Mouse (Mus musculus): ENCODE data around the gene Tgfa. TPM values are rescaled to one million over a fixed set of nuclear protein-coding genes. Genes with fewer than 3 reads are reported as not detected.

The Tgfa gene
- polyA plus RNA-seq, 1 experiment from 2014 or later, result 7.5 TPM

DNA sequence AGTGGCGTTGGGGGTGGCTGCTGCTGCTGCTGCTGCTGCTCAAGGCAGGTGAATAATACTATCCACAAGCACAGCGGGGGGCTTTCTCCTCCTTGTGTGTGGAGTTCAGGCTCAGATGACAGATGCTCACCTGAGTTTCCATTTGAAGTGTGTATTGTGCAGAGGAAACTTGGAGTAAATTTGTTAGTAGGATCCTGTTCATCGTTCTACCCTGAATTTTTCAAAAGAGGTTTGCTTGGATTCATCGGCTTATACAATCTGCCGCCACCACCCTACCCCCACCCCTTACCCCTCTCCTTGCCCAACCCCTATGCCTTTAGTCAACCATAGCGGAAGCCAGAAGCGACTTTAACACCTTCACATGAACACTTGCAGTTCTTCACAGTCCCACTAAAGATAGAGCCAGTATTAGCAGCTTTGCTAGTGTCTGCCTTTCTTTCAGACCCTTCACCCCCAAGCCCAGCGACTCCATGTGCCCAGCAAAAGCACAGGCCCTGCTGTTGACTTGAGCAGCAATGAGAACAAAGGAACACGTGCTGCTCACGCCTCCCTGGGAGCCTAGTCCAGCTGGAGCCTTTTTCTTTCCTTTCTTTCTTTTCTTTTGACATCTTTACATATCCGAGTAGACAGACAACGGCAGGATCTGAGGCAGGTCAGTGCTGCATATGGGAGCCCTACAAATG, 16.2 kb downstream of the Tgfa start:
- H3K4me2 ChIP-seq (ENCODE audit: low read length), result no peak overlapping the region
- H3K36me3 ChIP-seq (ENCODE audit: control insufficient read depth, insufficient read depth, low read length), result no peaks in the 10 kb centered on the region
- peak; percentile 49 for DNase-seq (ENCODE audit: low spot score)
- ATAC-seq, result peak; percentile 72; the same call in 1 of the 2 replicates
- peaks cover 4% of the 10 kb centered on the region; the same call in 1 of the 2 replicates for H3K4me1 ChIP-seq (ENCODE audit: control insufficient read depth, insufficient read depth, low read length)
- H3K27ac ChIP-seq (ENCODE audit: low read depth, low read length), result no peak overlapping the region
- no peak overlapping the region for H3K4me3 ChIP-seq (ENCODE audit: low read depth, low read length)
- no peaks in the 10 kb centered on the region for H3K9me3 ChIP-seq (replicated peaks; ENCODE audit: control insufficient read depth, low read length)
- no peaks in the 10 kb centered on the region for H3K27me3 ChIP-seq (replicated peaks; ENCODE audit: control insufficient read depth, insufficient read depth, low read length)
- no peak overlapping the region for H3K9ac ChIP-seq (ENCODE audit: low read length)
- WGBS, result 38% methylated on average over 12 of the region's 12 CpGs

DNA sequence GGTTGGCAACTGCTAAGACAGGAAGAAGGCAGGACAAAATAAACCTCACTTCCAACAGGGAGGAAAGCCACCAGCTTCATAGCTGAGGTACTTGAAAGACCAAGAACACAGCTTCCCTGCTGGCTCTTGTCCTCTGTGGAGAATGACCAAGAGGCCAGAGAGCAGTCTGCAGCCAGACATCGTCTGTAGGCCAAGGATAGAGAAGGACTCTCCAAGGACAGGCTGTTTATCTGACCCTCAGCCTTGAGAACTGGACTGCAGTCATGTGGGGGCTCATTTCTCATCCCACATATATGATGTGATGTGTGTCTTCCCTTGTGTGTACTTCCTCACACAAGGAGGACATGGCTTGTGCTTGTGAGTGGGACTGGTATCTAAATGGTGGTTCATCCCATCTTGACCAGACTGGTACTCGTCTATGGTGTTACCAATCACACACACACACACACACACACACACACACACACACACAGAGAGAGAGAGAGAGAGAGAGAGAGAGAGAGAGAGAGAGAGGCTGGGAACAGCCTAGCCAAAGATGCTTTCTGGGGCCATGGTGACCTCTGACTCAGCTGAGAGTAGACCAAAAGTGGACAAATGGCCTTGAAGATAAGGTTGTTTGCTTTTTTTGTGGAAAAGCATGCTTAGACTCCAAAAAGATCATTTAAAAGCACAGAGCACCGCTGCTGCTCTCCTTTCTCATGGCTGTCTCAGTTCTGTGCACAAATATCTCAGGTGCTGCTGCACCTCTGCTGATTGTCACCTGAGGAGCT, 18.0 kb downstream of the Tgfa start:
- WGBS, result 88% methylated on average over 3 of the region's 3 CpGs
- H3K4me3 ChIP-seq (ENCODE audit: low read depth, low read length), result no peak overlapping the region
- no peak overlapping the region for H3K9ac ChIP-seq (ENCODE audit: low read length)
- DNase-seq (ENCODE audit: low spot score), result no peak
- H3K9me3 ChIP-seq (replicated peaks; ENCODE audit: control insufficient read depth, low read length), result no peaks in the 10 kb centered on the region
- H3K4me2 ChIP-seq (ENCODE audit: low read length), result no peak overlapping the region
- no peak for ATAC-seq
- peaks cover 4% of the 10 kb centered on the region; the same call in 1 of the 2 replicates for H3K4me1 ChIP-seq (ENCODE audit: control insufficient read depth, insufficient read depth, low read length)
- no peaks in the 10 kb centered on the region for H3K36me3 ChIP-seq (ENCODE audit: control insufficient read depth, insufficient read depth, low read length)
- no peak overlapping the region for H3K27ac ChIP-seq (ENCODE audit: low read depth, low read length)
- no peaks in the 10 kb centered on the region for H3K27me3 ChIP-seq (replicated peaks; ENCODE audit: control insufficient read depth, insufficient read depth, low read length)

DNA sequence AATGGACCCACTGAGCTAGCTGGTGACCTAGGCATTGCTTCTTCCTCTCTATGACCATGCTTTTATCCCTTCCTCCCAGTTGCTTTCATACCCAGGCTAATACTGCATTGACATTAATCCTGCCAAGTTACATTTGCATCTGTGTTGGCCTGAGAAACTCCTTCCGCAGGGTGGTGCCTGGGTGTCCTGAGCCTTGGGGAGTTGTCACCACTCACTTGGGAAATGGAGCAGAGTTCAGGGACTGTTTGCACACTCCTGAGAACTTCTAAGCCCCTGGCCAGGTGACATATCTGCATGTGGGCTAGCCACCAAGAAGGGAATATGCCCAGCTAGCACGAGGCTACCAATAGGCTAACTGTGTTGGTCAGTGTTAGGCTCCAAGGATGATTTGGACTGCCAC, 23.0 kb downstream of the Tgfa start:
- ATAC-seq (no peak), DNase-seq (ENCODE audit: low spot score) (no peak)
- WGBS, result 87% methylated on average over 2 of the region's 2 CpGs
- no peaks in the 10 kb centered on the region for H3K27me3 ChIP-seq (replicated peaks; ENCODE audit: control insufficient read depth, insufficient read depth, low read length)
- H3K27ac ChIP-seq (ENCODE audit: low read depth, low read length), result no peak overlapping the region
- H3K9ac ChIP-seq (ENCODE audit: low read length), result no peak overlapping the region
- no peaks in the 10 kb centered on the region for H3K4me1 ChIP-seq (ENCODE audit: control insufficient read depth, insufficient read depth, low read length)
- no peak overlapping the region for H3K4me3 ChIP-seq (ENCODE audit: low read depth, low read length)
- H3K36me3 ChIP-seq (ENCODE audit: control insufficient read depth, insufficient read depth, low read length), result no peaks in the 10 kb centered on the region
- H3K9me3 ChIP-seq (replicated peaks; ENCODE audit: control insufficient read depth, low read length), result no peaks in the 10 kb centered on the region
- no peak overlapping the region for H3K4me2 ChIP-seq (ENCODE audit: low read length)

DNA sequence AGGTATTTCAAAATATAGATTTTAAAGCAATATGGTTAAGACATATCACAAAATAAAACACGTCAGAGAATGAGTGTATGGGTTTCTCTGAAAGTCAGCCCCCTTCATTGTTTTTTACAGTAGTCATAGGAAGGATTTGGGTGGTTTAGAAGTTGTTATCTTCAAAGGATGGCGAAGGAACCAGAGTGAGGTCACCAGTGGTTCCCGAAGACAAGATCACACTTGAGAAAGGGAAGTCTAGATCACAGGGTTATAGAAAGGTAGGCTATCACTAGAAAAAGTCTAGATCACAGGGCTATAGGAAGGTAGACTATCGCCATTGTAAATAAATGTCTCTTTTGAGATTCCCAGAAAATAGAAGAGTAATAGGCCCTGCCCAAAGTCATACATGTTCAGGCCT, 23.7 kb downstream of the Tgfa start:
- no peak overlapping the region for H3K27ac ChIP-seq (ENCODE audit: low read depth, low read length)
- H3K9me3 ChIP-seq (replicated peaks; ENCODE audit: control insufficient read depth, low read length), result no peaks in the 10 kb centered on the region

DNA sequence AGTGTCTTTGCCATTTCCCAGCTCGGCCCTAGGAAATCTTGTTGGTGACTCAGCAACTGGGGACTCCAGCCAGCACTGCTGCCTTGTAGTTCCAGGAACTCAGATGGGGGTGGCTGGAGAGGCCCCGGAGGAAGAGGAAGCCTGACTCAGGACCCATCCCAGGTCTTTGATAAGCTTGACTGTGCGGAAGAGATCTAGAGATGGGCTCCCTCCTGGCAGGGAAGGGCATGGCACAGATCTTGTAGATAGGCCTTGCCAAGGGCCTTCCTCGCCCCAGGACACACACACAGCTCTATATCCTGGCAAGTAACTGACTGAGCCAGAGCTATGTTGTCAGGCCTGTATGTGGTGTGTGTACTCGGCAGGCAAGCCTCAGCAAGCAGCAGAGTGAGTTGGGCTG, 24.5 kb downstream of the Tgfa start:
- Histone ChIP-seq H3K27ac (ENCODE audit: low read depth, low read length) (no peak overlapping the region), H3K4me2 (ENCODE audit: low read length) (no peak overlapping the region), H3K27me3 (replicated peaks; ENCODE audit: control insufficient read depth, insufficient read depth, low read length) (no peaks in the 10 kb centered on the region), H3K9ac (ENCODE audit: low read length) (no peak overlapping the region), H3K9me3 (replicated peaks; ENCODE audit: control insufficient read depth, low read length) (no peaks in the 10 kb centered on the region), H3K36me3 (ENCODE audit: control insufficient read depth, insufficient read depth, low read length) (no peaks in the 10 kb centered on the region), H3K4me3 (ENCODE audit: low read depth, low read length) (no peak overlapping the region), H3K4me1 (ENCODE audit: control insufficient read depth, insufficient read depth, low read length) (no peaks in the 10 kb centered on the region)
- 83% methylated on average over 5 of the region's 5 CpGs for WGBS
- ATAC-seq (no peak), DNase-seq (ENCODE audit: low spot score) (no peak)

More for the DNA sequence above, 23.7 kb downstream of the Tgfa start:
- 87% methylated on average over 4 of the region's 4 CpGs for WGBS
- Histone ChIP-seq H3K4me1 (ENCODE audit: control insufficient read depth, insufficient read depth, low read length) (no peaks in the 10 kb centered on the region), H3K4me3 (ENCODE audit: low read depth, low read length) (no peak overlapping the region), H3K27me3 (replicated peaks; ENCODE audit: control insufficient read depth, insufficient read depth, low read length) (no peaks in the 10 kb centered on the region), H3K36me3 (ENCODE audit: control insufficient read depth, insufficient read depth, low read length) (no peaks in the 10 kb centered on the region), H3K4me2 (ENCODE audit: low read length) (no peak overlapping the region), H3K9ac (ENCODE audit: low read length) (no peak overlapping the region)
- ATAC-seq (no peak), DNase-seq (ENCODE audit: low spot score) (no peak)

DNA sequence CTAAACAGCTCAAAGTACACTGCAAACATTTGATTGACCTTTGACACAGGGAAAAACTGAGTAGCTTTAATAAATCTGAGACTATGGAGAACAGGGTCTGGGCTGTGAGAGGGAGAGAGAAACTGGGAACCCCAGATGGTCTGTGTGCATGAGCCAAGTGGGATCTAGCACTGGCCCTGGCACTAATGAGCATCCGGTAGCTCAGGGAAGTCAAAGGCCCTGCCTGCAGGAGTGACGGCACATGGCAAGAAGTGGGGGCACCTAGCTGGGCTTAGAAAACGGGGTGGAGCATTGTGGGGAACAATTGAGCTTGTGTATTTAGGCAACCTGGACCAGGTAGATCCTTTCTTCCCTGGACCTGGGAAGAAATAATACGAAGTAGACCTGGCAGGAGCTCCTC, 25.1 kb downstream of the Tgfa start:
- Histone ChIP-seq H3K4me1 (ENCODE audit: control insufficient read depth, insufficient read depth, low read length) (no peaks in the 10 kb centered on the region), H3K9ac (ENCODE audit: low read length) (no peak overlapping the region), H3K9me3 (replicated peaks; ENCODE audit: control insufficient read depth, low read length) (no peaks in the 10 kb centered on the region), H3K27ac (ENCODE audit: low read depth, low read length) (no peak overlapping the region), H3K4me3 (ENCODE audit: low read depth, low read length) (no peak overlapping the region), H3K4me2 (ENCODE audit: low read length) (no peak overlapping the region), H3K36me3 (ENCODE audit: control insufficient read depth, insufficient read depth, low read length) (no peaks in the 10 kb centered on the region), H3K27me3 (replicated peaks; ENCODE audit: control insufficient read depth, insufficient read depth, low read length) (no peaks in the 10 kb centered on the region)
- ATAC-seq (no peak), DNase-seq (ENCODE audit: low spot score) (peak; percentile 19)
- 65% methylated on average over 4 of the region's 4 CpGs for WGBS

DNA sequence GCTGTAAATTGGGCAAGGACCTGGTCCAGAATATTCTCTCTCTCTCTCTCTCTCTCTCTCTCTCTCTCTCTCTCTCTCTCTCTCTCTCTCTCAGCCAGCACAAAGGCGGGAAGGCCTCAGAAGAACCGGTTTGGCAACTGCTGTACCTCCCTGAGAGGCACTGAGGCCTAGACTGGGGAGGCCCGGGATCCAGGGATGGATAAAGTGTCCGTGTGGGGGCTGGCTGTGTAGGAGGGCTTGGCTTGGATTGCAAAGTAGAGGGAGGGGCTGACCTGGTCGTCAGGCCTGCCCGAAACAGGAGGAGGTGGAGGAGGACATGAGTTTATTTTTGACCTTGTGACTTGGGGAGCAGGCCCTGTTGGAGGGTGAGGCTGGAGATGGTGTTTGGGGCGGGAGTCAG, 27.4 kb downstream of the Tgfa start:
- H3K27ac ChIP-seq (ENCODE audit: low read depth, low read length), result no peak overlapping the region
- H3K27me3 ChIP-seq (replicated peaks; ENCODE audit: control insufficient read depth, insufficient read depth, low read length), result no peaks in the 10 kb centered on the region
- H3K9ac ChIP-seq (ENCODE audit: low read length), result no peak overlapping the region
- H3K4me3 ChIP-seq (ENCODE audit: low read depth, low read length), result no peak overlapping the region
- H3K36me3 ChIP-seq (ENCODE audit: control insufficient read depth, insufficient read depth, low read length), result no peaks in the 10 kb centered on the region
- ATAC-seq (no peak), DNase-seq (ENCODE audit: low spot score) (no peak)
- H3K4me1 ChIP-seq (ENCODE audit: control insufficient read depth, insufficient read depth, low read length), result no peaks in the 10 kb centered on the region
- H3K9me3 ChIP-seq (replicated peaks; ENCODE audit: control insufficient read depth, low read length), result no peaks in the 10 kb centered on the region
- 38% methylated on average over 7 of the region's 7 CpGs for WGBS
- H3K4me2 ChIP-seq (ENCODE audit: low read length), result no peak overlapping the region

DNA sequence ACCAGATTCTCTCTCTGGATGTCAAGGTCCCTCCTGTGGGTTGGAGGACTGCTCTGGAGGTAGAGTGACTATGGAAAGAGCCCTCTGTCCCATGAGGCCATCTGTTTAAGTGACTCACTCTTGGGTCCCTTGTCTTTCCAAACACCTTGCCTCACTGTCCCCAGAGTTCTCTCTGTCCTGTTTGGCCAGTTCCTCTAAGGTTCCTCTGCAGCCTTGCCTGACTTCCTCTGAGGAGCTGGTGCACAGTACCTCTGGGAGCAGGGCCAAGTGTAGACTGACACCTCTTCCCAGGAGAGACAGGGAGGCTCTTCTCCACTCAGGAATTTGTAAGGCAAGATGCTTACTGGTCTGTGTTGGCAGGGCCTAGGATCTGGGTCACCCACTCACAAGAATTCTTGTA, 30.6 kb downstream of the Tgfa start:
- no peaks in the 10 kb centered on the region for H3K27me3 ChIP-seq (replicated peaks; ENCODE audit: control insufficient read depth, insufficient read depth, low read length)
- H3K9me3 ChIP-seq (replicated peaks; ENCODE audit: control insufficient read depth, low read length), result no peaks in the 10 kb centered on the region
- H3K9ac ChIP-seq (ENCODE audit: low read length), result no peak overlapping the region
- no peaks in the 10 kb centered on the region for H3K36me3 ChIP-seq (ENCODE audit: control insufficient read depth, insufficient read depth, low read length)
- H3K4me2 ChIP-seq (ENCODE audit: low read length), result no peak overlapping the region
- ATAC-seq, result no peak
- H3K27ac ChIP-seq (ENCODE audit: low read depth, low read length), result no peak overlapping the region
- peaks cover 3% of the 10 kb centered on the region; the same call in 1 of the 2 replicates for H3K4me1 ChIP-seq (ENCODE audit: control insufficient read depth, insufficient read depth, low read length)
- no peak overlapping the region for H3K4me3 ChIP-seq (ENCODE audit: low read depth, low read length)
- DNase-seq (ENCODE audit: low spot score), result no peak

DNA sequence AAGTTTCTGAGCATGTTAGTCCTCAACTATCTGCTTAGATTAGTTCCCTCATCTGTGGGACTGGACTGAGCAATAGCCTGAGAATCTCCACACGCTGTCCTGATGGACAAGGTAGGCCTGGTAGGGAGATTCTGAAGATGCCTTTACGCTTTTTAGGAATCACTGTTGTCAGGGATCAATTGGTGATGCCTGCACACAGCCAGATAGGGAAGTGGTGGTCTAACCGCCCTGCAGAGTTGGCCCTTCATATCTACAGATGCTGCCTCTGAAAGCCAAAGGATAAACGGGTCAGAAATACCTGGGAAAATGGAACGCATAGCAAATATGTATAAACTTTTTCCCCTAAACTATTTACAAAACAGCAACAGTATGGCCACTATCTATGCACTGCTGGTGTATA, 37.3 kb downstream of the Tgfa start:
- no peak overlapping the region for H3K4me2 ChIP-seq (ENCODE audit: low read length)
- peaks cover 5% of the 10 kb centered on the region; the same call in 1 of the 2 replicates for H3K4me1 ChIP-seq (ENCODE audit: control insufficient read depth, insufficient read depth, low read length)
- ATAC-seq, result no peak

More for the DNA sequence above, 37.3 kb downstream of the Tgfa start:
- Histone ChIP-seq H3K27ac (ENCODE audit: low read depth, low read length) (no peak overlapping the region), H3K9me3 (replicated peaks; ENCODE audit: control insufficient read depth, low read length) (no peaks in the 10 kb centered on the region), H3K36me3 (ENCODE audit: control insufficient read depth, insufficient read depth, low read length) (no peaks in the 10 kb centered on the region), H3K9ac (ENCODE audit: low read length) (no peak overlapping the region), H3K27me3 (replicated peaks; ENCODE audit: control insufficient read depth, insufficient read depth, low read length) (no peaks in the 10 kb centered on the region), H3K4me3 (ENCODE audit: low read depth, low read length) (no peak overlapping the region)
- 92% methylated on average over 5 of the region's 5 CpGs for WGBS
- no peak for DNase-seq (ENCODE audit: low spot score)
